Mouse (Mus musculus) ovary, postnatal 10 days (tissue): ENCODE results near the gene Cxcr5.
A peak's percentile ranks its signal among the peaks of the same experiment; 100 is the strongest.

Experiments used
- DNase-seq: peaks from one replicate; pipeline ENCODE4 v3.0.0; 2022; ENCODE audit warnings: low spot score

The Cxcr5 gene

GRCm38 (mm10) chr9:44479628-44480428, 81.8 kb downstream of the Cxcr5 start:
- DNase-seq, result peak; percentile 83

- DNase-seq, result peak; percentile 67
These were observed 82.6 kb downstream of the Cxcr5 start for GRCm38 (mm10) chr9:44478959-44479605.

- DNase-seq, result peak; percentile 29
These were observed 83.3 kb downstream of the Cxcr5 start for GRCm38 (mm10) chr9:44478229-44478921.

- DNase-seq, result peak; percentile 21
These were observed 84.1 kb downstream of the Cxcr5 start for GRCm38 (mm10) chr9:44477339-44478228.

GRCm38 (mm10) chr9:44475936-44476335, 85.7 kb downstream of the Cxcr5 start:
- DNase-seq, result no peak

- no peak for DNase-seq
These were observed 87.3 kb downstream of the Cxcr5 start for GRCm38 (mm10) chr9:44474327-44474726.

- DNase-seq, result no peak
These were observed 88.5 kb downstream of the Cxcr5 start for GRCm38 (mm10) chr9:44473184-44473583.

GRCm38 (mm10) chr9:44468800-44469199, 92.9 kb downstream of the Cxcr5 start:
- DNase-seq, result no peak

- no peak for DNase-seq
These were observed 93.5 kb downstream of the Cxcr5 start for GRCm38 (mm10) chr9:44468224-44468623.

GRCm38 (mm10) chr9:44461950-44462349, 99.7 kb downstream of the Cxcr5 start:
- no peak for DNase-seq
